Mouse (Mus musculus): ENCODE data around the gene Avpr1a. TPM values are rescaled to one million over a fixed set of nuclear protein-coding genes. Genes with fewer than 3 reads are reported as not detected.
A peak's percentile ranks its signal among the peaks of the same experiment; 100 is the strongest.

Avpr1a gene
- total and polyA plus RNA-seq, 2 experiments from 2014 or later: 3.1 to 5.2 TPM

GRCm38 (mm10) chr10:122447275-122447674 is 1.0 kb upstream of the Avpr1a start:
- H3K4me3 ChIP-seq (ENCODE audit: low read length): no peak overlapping the region
- H3K4me2 ChIP-seq (ENCODE audit: low read depth, low read length): no peak overlapping the region
- peak; percentile 86 for DNase-seq (ENCODE audit: low spot score)
- H3K9ac ChIP-seq (replicated peaks; ENCODE audit: low read length): no peak overlapping the region
- no peak for ATAC-seq
- H3K9me3 ChIP-seq (ENCODE audit: low read length): no peaks in the 10 kb centered on the region
- no peaks in the 10 kb centered on the region for H3K36me3 ChIP-seq (ENCODE audit: insufficient read depth, low read length)
- no peak overlapping the region for H3K27ac ChIP-seq
- H3K4me1 ChIP-seq (ENCODE audit: insufficient read depth, low read length): 0 out of 2 replicates have a peak, but pooled peaks cover 12% of the 10 kb centered on the region
- WGBS: 29% methylated on average over 6 of the region's 10 CpGs
- peak; percentile 74 for TF ChIP-seq CTCF (IDR thresholded peaks at IDR 0.05; ENCODE audit: low read depth)
- H3K27me3 ChIP-seq (ENCODE audit: insufficient read depth, low read length): peaks cover 6% of the 10 kb centered on the region; the same call in 1 of the 2 replicates

- Histone ChIP-seq H3K4me3 (ENCODE audit: low read length) (peak overlapping the region; percentile 43), H3K27me3 (ENCODE audit: insufficient read depth, low read length) (peaks cover 6% of the 10 kb centered on the region; the same call in 1 of the 2 replicates), H3K9ac (replicated peaks; ENCODE audit: low read length) (peak overlapping the region; percentile 34), H3K4me1 (ENCODE audit: insufficient read depth, low read length) (0 out of 2 replicates have a peak, but pooled peaks cover 12% of the 10 kb centered on the region), H3K36me3 (ENCODE audit: insufficient read depth, low read length) (no peaks in the 10 kb centered on the region), H3K27ac (no peak overlapping the region), H3K4me2 (ENCODE audit: low read depth, low read length) (peak overlapping the region; percentile 67), H3K9me3 (ENCODE audit: low read length) (no peaks in the 10 kb centered on the region)
- WGBS: 1% methylated on average over 68 of the region's 70 CpGs
- ATAC-seq (peak; percentile 77), DNase-seq (ENCODE audit: low spot score) (peak; percentile 64)
- TF ChIP-seq CTCF (IDR thresholded peaks at IDR 0.05; ENCODE audit: low read depth): peak; percentile 33
Observed at GRCm38 (mm10) chr10:122448717-122449611, 665 bp downstream of the Avpr1a start.

GRCm38 (mm10) chr10:122449856-122450255 is 1.6 kb downstream of the Avpr1a start:
- Histone ChIP-seq H3K4me2 (ENCODE audit: low read depth, low read length) (peak overlapping the region; percentile 67), H3K4me1 (ENCODE audit: insufficient read depth, low read length) (0 out of 2 replicates have a peak, but pooled peaks cover 12% of the 10 kb centered on the region), H3K9me3 (ENCODE audit: low read length) (no peaks in the 10 kb centered on the region), H3K4me3 (ENCODE audit: low read length) (peak overlapping the region; percentile 43; the same call in 1 of the 2 replicates), H3K9ac (replicated peaks; ENCODE audit: low read length) (no peak overlapping the region), H3K27ac (no peak overlapping the region), H3K36me3 (ENCODE audit: insufficient read depth, low read length) (no peaks in the 10 kb centered on the region), H3K27me3 (ENCODE audit: insufficient read depth, low read length) (peaks cover 6% of the 10 kb centered on the region; the same call in 1 of the 2 replicates)
- ATAC-seq (no peak), DNase-seq (ENCODE audit: low spot score) (no peak)
- no peak for TF ChIP-seq CTCF (IDR thresholded peaks at IDR 0.05; ENCODE audit: low read depth)

GRCm38 (mm10) chr10:122453466-122453865 is 5.2 kb downstream of the Avpr1a start:
- Histone ChIP-seq H3K9me3 (ENCODE audit: low read length) (no peaks in the 10 kb centered on the region), H3K27ac (no peak overlapping the region), H3K4me1 (ENCODE audit: insufficient read depth, low read length) (0 out of 2 replicates have a peak, but pooled peaks cover 6% of the 10 kb centered on the region), H3K36me3 (ENCODE audit: insufficient read depth, low read length) (no peaks in the 10 kb centered on the region), H3K4me2 (ENCODE audit: low read depth, low read length) (no peak overlapping the region), H3K9ac (replicated peaks; ENCODE audit: low read length) (no peak overlapping the region), H3K27me3 (ENCODE audit: insufficient read depth, low read length) (no peaks in the 10 kb centered on the region; the same call in 1 of the 2 replicates), H3K4me3 (ENCODE audit: low read length) (no peak overlapping the region)
- 72% methylated on average over 3 of the region's 3 CpGs for WGBS
- DNase-seq (ENCODE audit: low spot score) (no peak), ATAC-seq (no peak)
- TF ChIP-seq CTCF (IDR thresholded peaks at IDR 0.05; ENCODE audit: low read depth): no peak

- no peak for ATAC-seq
- Histone ChIP-seq H3K9ac (replicated peaks; ENCODE audit: low read length) (no peak overlapping the region), H3K4me1 (ENCODE audit: insufficient read depth, low read length) (no peaks in the 10 kb centered on the region), H3K9me3 (ENCODE audit: low read length) (no peaks in the 10 kb centered on the region), H3K27ac (no peak overlapping the region), H3K4me3 (ENCODE audit: low read length) (no peak overlapping the region), H3K27me3 (ENCODE audit: insufficient read depth, low read length) (no peaks in the 10 kb centered on the region), H3K36me3 (ENCODE audit: insufficient read depth, low read length) (no peaks in the 10 kb centered on the region), H3K4me2 (ENCODE audit: low read depth, low read length) (no peak overlapping the region)
- TF ChIP-seq CTCF (IDR thresholded peaks at IDR 0.05; ENCODE audit: low read depth): no peak
- no peak for DNase-seq (ENCODE audit: low spot score)
- WGBS: 93% methylated on average over 11 of the region's 11 CpGs
Observed at GRCm38 (mm10) chr10:122455793-122456192, 7.5 kb downstream of the Avpr1a start.

GRCm38 (mm10) chr10:122476846-122477245 is 28.5 kb downstream of the Avpr1a start:
- H3K27me3 ChIP-seq (ENCODE audit: insufficient read depth, low read length): no peaks in the 10 kb centered on the region
- no peaks in the 10 kb centered on the region for H3K36me3 ChIP-seq (ENCODE audit: insufficient read depth, low read length)
- H3K4me3 ChIP-seq (ENCODE audit: low read length): no peak overlapping the region
- WGBS: 86% methylated on average over 5 of the region's 5 CpGs
- no peak overlapping the region for H3K9ac ChIP-seq (replicated peaks; ENCODE audit: low read length)
- no peak overlapping the region for H3K4me2 ChIP-seq (ENCODE audit: low read depth, low read length)
- H3K4me1 ChIP-seq (ENCODE audit: insufficient read depth, low read length): no peaks in the 10 kb centered on the region
- H3K9me3 ChIP-seq (ENCODE audit: low read length): no peaks in the 10 kb centered on the region
- DNase-seq (ENCODE audit: low spot score): no peak
- H3K27ac ChIP-seq: no peak overlapping the region
- no peak for ATAC-seq
- TF ChIP-seq CTCF (IDR thresholded peaks at IDR 0.05; ENCODE audit: low read depth): no peak

- Histone ChIP-seq H3K4me3 (ENCODE audit: low read length) (no peak overlapping the region), H3K27me3 (ENCODE audit: insufficient read depth, low read length) (no peaks in the 10 kb centered on the region), H3K9ac (replicated peaks; ENCODE audit: low read length) (no peak overlapping the region), H3K9me3 (ENCODE audit: low read length) (no peaks in the 10 kb centered on the region), H3K27ac (no peak overlapping the region), H3K36me3 (ENCODE audit: insufficient read depth, low read length) (no peaks in the 10 kb centered on the region), H3K4me2 (ENCODE audit: low read depth, low read length) (no peak overlapping the region), H3K4me1 (ENCODE audit: insufficient read depth, low read length) (no peaks in the 10 kb centered on the region)
- no peak for ATAC-seq
- WGBS: 58% methylated on average over 2 of the region's 2 CpGs
- TF ChIP-seq CTCF (IDR thresholded peaks at IDR 0.05; ENCODE audit: low read depth): no peak
- DNase-seq (ENCODE audit: low spot score): no peak
Observed at GRCm38 (mm10) chr10:122498551-122498950, 50.3 kb downstream of the Avpr1a start.

Measured in hindbrain, postnatal 0 days (tissue).